Mouse (Mus musculus) brown adipose tissue, adult 24 weeks (tissue): ENCODE results near the gene Mtmr3. TPM values are rescaled to one million over a fixed set of nuclear protein-coding genes. Genes with fewer than 3 reads are reported as not detected.

Source experiments
- H3K27ac ChIP-seq: fragments of 200-500 bp; replicated peaks from 2 replicates; pipeline ENCODE4 v1.5.1; 2012; ENCODE audit warnings: low read depth, mild to moderate bottlenecking, low read length
- H3K4me1 ChIP-seq: fragments of 200-500 bp; 2 replicates; pipeline ENCODE4 v1.6.1; 2012; ENCODE audit warnings: low read length, mixed read lengths; ENCODE audit not compliant: control insufficient read depth, insufficient read depth, insufficient read length
- H3K4me3 ChIP-seq: fragments of 200-500 bp; 2 replicates; pipeline ENCODE4 v1.5.1; 2012; ENCODE audit warnings: low read depth, mild to moderate bottlenecking, low read length, moderate library complexity; ENCODE audit not compliant: insufficient read depth
- polyA plus RNA-seq: library from polyadenylated mRNA; stranded (reverse); fragments of >200 nt; gene quantifications from 2 replicates; pipeline ENCODE4 v1.2.4, GENCODE M21; 2012; ENCODE audit not compliant: missing spikeins, insufficient read depth, insufficient read length

Mtmr3 gene
- polyA plus RNA-seq, 1 experiment: 13.3 TPM

DNA sequence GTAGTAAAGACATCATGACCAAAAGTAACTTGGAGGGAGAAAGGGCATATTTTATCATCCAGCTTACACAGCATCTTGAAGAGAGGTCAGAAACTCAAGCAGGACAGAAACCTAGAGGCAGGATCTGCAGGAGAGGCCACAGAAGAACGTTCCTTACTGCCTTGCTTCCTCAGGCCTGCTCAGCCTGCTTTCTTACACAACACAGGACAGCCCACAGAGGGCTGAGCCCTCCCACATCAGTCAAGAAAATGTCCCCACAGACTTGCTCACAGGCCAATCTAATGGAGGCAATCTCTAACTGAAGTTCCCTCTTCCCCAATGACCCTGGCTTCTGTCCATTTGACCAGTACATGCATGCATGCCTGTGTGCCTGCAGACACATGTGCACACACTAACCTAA lies 152.4 kb downstream of the Mtmr3 start:
- H3K4me1 ChIP-seq: no peaks in the 10 kb centered on the region
- no peak overlapping the region for H3K27ac ChIP-seq
- no peak overlapping the region for H3K4me3 ChIP-seq

DNA sequence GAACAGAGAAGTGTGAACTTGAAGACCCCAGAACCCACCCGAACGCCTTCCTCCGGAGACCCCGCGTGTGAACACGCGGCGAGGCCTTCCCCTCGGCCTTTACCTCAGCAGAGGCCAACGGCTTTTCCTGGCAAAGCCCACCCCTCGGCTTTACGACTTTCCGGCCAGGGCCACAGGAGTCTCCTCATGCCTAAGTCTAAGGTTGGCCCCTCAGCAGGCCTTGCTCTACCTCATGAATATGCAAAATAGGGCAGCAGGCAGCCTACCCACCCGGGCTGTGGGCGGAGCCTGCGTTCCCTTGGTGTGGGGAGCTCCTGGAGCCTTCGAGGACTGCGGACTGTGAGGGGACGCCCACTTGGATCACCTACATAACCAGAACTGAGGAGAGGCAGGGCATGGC lies 153.7 kb downstream of the Mtmr3 start, which contains the start of gene Hormad2:
TSS of gene Hormad2 (minus strand) at position 128 of the 400 bp plus-strand sequence.
- Histone ChIP-seq H3K4me3 (no peak within 1 kb of the TSS), H3K4me1 (no peaks in the 10 kb centered on the region), H3K27ac (no peak within 1 kb of the TSS)

DNA sequence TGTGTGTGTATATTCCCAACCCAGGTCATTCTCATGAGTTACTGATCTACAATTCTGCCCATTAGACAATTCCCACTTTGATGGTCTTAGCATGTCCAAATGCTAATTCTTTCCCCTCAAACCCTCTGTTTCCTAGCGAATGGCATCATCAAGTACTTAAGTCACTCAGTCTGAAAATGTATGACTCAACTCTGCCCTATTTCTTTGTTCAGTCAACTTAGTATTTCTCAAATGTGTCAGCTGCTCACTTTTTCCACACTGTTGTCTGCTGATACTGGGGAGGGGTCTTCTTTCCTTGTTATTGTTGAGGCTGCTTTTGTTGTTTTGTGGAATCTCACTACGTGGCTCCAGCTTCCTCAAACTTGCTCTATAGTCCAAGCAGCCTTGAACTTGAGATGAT lies 156.5 kb downstream of the Mtmr3 start:
- Histone ChIP-seq H3K27ac (no peak overlapping the region), H3K4me3 (no peak overlapping the region), H3K4me1 (no peaks in the 10 kb centered on the region)

DNA sequence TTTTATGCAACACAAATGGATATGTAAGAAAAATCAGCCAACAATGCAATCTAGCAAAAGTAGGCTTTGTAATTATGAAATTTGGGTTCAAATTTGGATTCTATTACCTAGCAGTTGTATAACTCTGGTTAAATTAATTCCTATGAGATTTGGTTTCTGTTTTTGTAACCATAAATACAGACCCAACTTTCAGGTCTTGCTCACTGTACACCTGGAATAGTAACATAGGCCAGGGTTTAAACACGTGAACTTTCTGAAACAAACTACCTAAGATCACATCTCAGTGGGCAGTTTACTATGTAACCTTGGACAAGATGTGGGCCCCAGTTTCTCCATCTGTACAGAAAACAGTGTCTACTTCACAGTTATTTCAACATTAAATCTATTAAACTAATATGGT lies 157.3 kb downstream of the Mtmr3 start:
- no peak overlapping the region for H3K27ac ChIP-seq
- H3K4me1 ChIP-seq: no peaks in the 10 kb centered on the region
- H3K4me3 ChIP-seq: no peak overlapping the region

DNA sequence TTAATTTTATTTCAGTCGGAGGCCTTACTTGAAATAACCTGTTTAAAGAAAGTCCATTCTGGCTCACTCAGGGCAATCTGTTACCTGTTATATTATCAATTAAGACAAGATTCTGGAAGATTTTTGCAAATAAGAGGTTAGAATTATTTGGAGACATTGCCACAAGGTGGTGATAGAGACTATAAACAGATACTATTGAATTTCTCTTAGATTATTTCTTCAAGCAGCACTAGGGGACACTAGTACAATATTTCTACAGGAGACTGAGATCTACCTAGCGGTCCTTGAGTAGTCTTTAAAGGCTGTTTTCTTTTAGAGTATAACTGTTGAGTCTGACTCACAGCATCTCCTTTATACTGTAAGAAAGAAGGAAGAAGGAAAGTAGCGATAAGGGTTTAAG lies 158.0 kb downstream of the Mtmr3 start:
- no peak overlapping the region for H3K27ac ChIP-seq

DNA sequence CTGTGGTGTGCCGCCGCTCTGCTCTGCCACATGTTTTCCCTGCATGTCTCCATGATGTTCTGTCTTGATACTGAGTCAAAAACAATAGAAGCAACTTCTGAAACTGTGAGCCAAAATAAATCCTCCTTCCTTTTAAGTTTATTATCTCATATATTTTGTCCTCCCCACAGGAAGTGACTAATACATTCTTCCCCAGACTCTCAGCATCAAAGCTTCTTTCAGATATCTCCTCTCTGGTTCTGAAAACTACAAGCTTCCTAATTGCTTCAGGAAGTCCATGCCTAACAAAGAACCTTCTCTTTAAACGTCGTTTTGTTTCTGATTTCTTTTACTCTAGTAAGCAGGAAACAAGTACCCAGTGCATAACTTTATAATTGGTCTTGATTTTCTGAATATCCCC lies 160.2 kb downstream of the Mtmr3 start:
- no peaks in the 10 kb centered on the region for H3K4me1 ChIP-seq

More for the DNA sequence above, 158.0 kb downstream of the Mtmr3 start:
- Histone ChIP-seq H3K4me3 (no peak overlapping the region), H3K4me1 (no peaks in the 10 kb centered on the region)

More for the DNA sequence above, 160.2 kb downstream of the Mtmr3 start:
- Histone ChIP-seq H3K27ac (no peak overlapping the region), H3K4me3 (no peak overlapping the region)

Other genes starting within 250 kb of the Mtmr3 start
- gene Hormad2, start 153.8 kb downstream of the Mtmr3 start, polyA plus RNA-seq: not detected in 2 replicates
- not detected in 2 replicates for gene Gm11032, start 25.2 kb upstream of the Mtmr3 start, polyA plus RNA-seq
- 7.4 and 9.1 TPM in 2 replicates for gene Ascc2, start 42.9 kb upstream of the Mtmr3 start, polyA plus RNA-seq
- gene Uqcr10, start 109.5 kb upstream of the Mtmr3 start, polyA plus RNA-seq: 3,086 and 3,202 TPM in 2 replicates
- gene Zmat5, start 109.8 kb upstream of the Mtmr3 start, polyA plus RNA-seq: 30.6 and 31.6 TPM in 2 replicates
- gene Cabp7, start 151.9 kb upstream of the Mtmr3 start, polyA plus RNA-seq: not detected in 2 replicates